Mouse (Mus musculus) limb, embryonic 11.5 days (tissue): ENCODE data around the gene Dpf1. TPM values are rescaled to one million over a fixed set of nuclear protein-coding genes. Genes with fewer than 3 reads are reported as not detected.

Experiments
- ATAC-seq: fragments of 200-750 bp; cut with Nextera tagmentation; 2 replicates; pipeline ENCODE4 v1.8.0; 2017; ENCODE audit warnings: low read depth; ENCODE audit not compliant: insufficient number of reproducible peaks, low FRiP score, low TSS enrichment
- DNase-seq: peaks from one replicate; pipeline ENCODE4 v3.0.0-alpha.2; 2015; ENCODE audit warnings: low spot score
- H3K27ac ChIP-seq: fragments of 300-500 bp; sonication (generic); replicated peaks from 2 replicates; pipeline ENCODE4 v1.5.1; 2014; ENCODE audit warnings: low read depth, mild to moderate bottlenecking, low read length
- H3K27me3 ChIP-seq: fragments of 300-500 bp; sonication (generic); 2 replicates; pipeline ENCODE4 v1.6.1; 2014; ENCODE audit warnings: mild to moderate bottlenecking, low read length, mixed read lengths; ENCODE audit not compliant: control insufficient read depth, insufficient read depth
- H3K36me3 ChIP-seq: fragments of 300-500 bp; sonication (generic); 2 replicates; pipeline ENCODE4 v1.6.1; 2014; ENCODE audit warnings: mild to moderate bottlenecking, low read length, moderate library complexity, mixed read lengths; ENCODE audit not compliant: control insufficient read depth, insufficient read depth
- H3K4me1 ChIP-seq: fragments of 300-500 bp; sonication (generic); 2 replicates; pipeline ENCODE4 v1.6.1; 2014; ENCODE audit warnings: low read length, mixed read lengths; ENCODE audit not compliant: control insufficient read depth, insufficient read depth
- H3K4me2 ChIP-seq: fragments of 300-500 bp; sonication (generic); 2 replicates; pipeline ENCODE4 v1.6.1; 2014; ENCODE audit warnings: low read depth, mild to moderate bottlenecking, moderate library complexity; ENCODE audit not compliant: severe bottlenecking
- H3K4me3 ChIP-seq: fragments of 300-500 bp; sonication (generic); 2 replicates; pipeline ENCODE4 v1.5.1; 2014; ENCODE audit warnings: low read depth, low read length
- H3K9ac ChIP-seq: fragments of 300-500 bp; sonication (generic); 2 replicates; pipeline ENCODE4 v1.6.1; 2014; ENCODE audit warnings: mild to moderate bottlenecking, low read length
- H3K9me3 ChIP-seq: fragments of 300-500 bp; sonication (generic); 2 replicates; pipeline ENCODE4 v1.6.1; 2016; ENCODE audit warnings: low read length; ENCODE audit not compliant: control insufficient read depth
- WGBS: fragments of 180-500 bp; shearing (Covaris S2); extraction: QIAGEN DNeasy Blood & Tissue Kit; methylation state at CpG from one replicate; pipeline ENCODE4 v1.1.7; 2014; 5-methylcytosine and 5-hydroxymethylcytosine counted together
- polyA plus RNA-seq: library from polyadenylated mRNA; unstranded; fragments of >200 nt; fragmentation: Nextera tagmentation; extraction: Ambion mirVana; gene quantifications from 2 replicates; pipeline ENCODE4 v1.2.1, GENCODE M21; 2014

Dpf1 gene
- polyA plus RNA-seq, 1 experiment from 2014 or later: 35.2 TPM

GRCm38 (mm10) chr7:29319337-29320307 lies 15.9 kb downstream of the Dpf1 start:
- Histone ChIP-seq H3K4me1 (peaks cover 63% of the 10 kb centered on the region), H3K27me3 (no peaks in the 10 kb centered on the region), H3K9me3 (no peaks in the 10 kb centered on the region), H3K36me3 (peaks cover 2% of the 10 kb centered on the region; the same call in 1 of the 2 replicates), H3K9ac (no peak overlapping the region), H3K4me2 (peak overlapping the region; percentile 32), H3K27ac (peak overlapping the region; percentile 90), H3K4me3 (peak overlapping the region; percentile 16; the same call in 1 of the 2 replicates)
- DNase-seq: peak; percentile 79
- no peak for ATAC-seq
- WGBS: 6% methylated on average over 19 of the region's 19 CpGs

GRCm38 (mm10) chr7:29327087-29327486 lies 23.3 kb downstream of the Dpf1 start:
- Histone ChIP-seq H3K36me3 (peaks cover 4% of the 10 kb centered on the region; the same call in 1 of the 2 replicates), H3K27me3 (no peaks in the 10 kb centered on the region), H3K9me3 (no peaks in the 10 kb centered on the region), H3K4me3 (no peak overlapping the region), H3K4me1 (peaks cover under 1% of the 10 kb centered on the region; the same call in 1 of the 2 replicates), H3K4me2 (no peak overlapping the region), H3K27ac (no peak overlapping the region), H3K9ac (no peak overlapping the region)
- 76% methylated on average over 6 of the region's 6 CpGs for WGBS
- DNase-seq (no peak), ATAC-seq (no peak)

GRCm38 (mm10) chr7:29328984-29329383 lies 25.2 kb downstream of the Dpf1 start:
- no peak overlapping the region for H3K27ac ChIP-seq
- ATAC-seq (no peak), DNase-seq (no peak)
- H3K9ac ChIP-seq: no peak overlapping the region
- H3K4me2 ChIP-seq: no peak overlapping the region
- 93% methylated on average over 16 of the region's 16 CpGs for WGBS
- no peak overlapping the region for H3K4me3 ChIP-seq
- no peaks in the 10 kb centered on the region for H3K9me3 ChIP-seq
- H3K36me3 ChIP-seq: peaks cover 2% of the 10 kb centered on the region; the same call in 1 of the 2 replicates
- H3K27me3 ChIP-seq: no peaks in the 10 kb centered on the region
- H3K4me1 ChIP-seq: no peaks in the 10 kb centered on the region

GRCm38 (mm10) chr7:29334156-29334555 lies 30.4 kb downstream of the Dpf1 start:
- no peak for ATAC-seq

GRCm38 (mm10) chr7:29335276-29335675 lies 31.5 kb downstream of the Dpf1 start:
- Histone ChIP-seq H3K27ac (no peak overlapping the region), H3K9ac (no peak overlapping the region), H3K4me1 (no peaks in the 10 kb centered on the region), H3K4me3 (no peak overlapping the region), H3K27me3 (no peaks in the 10 kb centered on the region), H3K9me3 (no peaks in the 10 kb centered on the region), H3K4me2 (no peak overlapping the region), H3K36me3 (no peaks in the 10 kb centered on the region)
- no peak for DNase-seq
- ATAC-seq: no peak

More at GRCm38 (mm10) chr7:29334156-29334555, 30.4 kb downstream of the Dpf1 start:
- Histone ChIP-seq H3K4me3 (no peak overlapping the region), H3K9ac (no peak overlapping the region), H3K36me3 (no peaks in the 10 kb centered on the region; the same call in 1 of the 2 replicates), H3K27ac (no peak overlapping the region), H3K9me3 (no peaks in the 10 kb centered on the region), H3K4me1 (no peaks in the 10 kb centered on the region), H3K27me3 (no peaks in the 10 kb centered on the region), H3K4me2 (no peak overlapping the region)
- DNase-seq: no peak
- 71% methylated on average over 7 of the region's 7 CpGs for WGBS

GRCm38 (mm10) chr7:29335841-29336671 lies 32.3 kb downstream of the Dpf1 start:
- no peak overlapping the region for H3K4me2 ChIP-seq
- H3K4me3 ChIP-seq: no peak overlapping the region
- no peaks in the 10 kb centered on the region for H3K9me3 ChIP-seq
- no peak overlapping the region for H3K27ac ChIP-seq
- H3K36me3 ChIP-seq: no peaks in the 10 kb centered on the region
- ATAC-seq (no peak), DNase-seq (no peak)
- H3K9ac ChIP-seq: no peak overlapping the region
- WGBS: 87% methylated on average over 6 of the region's 6 CpGs
- no peaks in the 10 kb centered on the region for H3K4me1 ChIP-seq
- H3K27me3 ChIP-seq: no peaks in the 10 kb centered on the region

GRCm38 (mm10) chr7:29336795-29337319 lies 33.1 kb downstream of the Dpf1 start:
- DNase-seq (no peak), ATAC-seq (no peak)
- H3K4me3 ChIP-seq: no peak overlapping the region
- H3K9ac ChIP-seq: no peak overlapping the region
- no peak overlapping the region for H3K4me2 ChIP-seq
- no peaks in the 10 kb centered on the region for H3K4me1 ChIP-seq
- H3K27ac ChIP-seq: no peak overlapping the region
- H3K9me3 ChIP-seq: no peaks in the 10 kb centered on the region
- WGBS: 71% methylated on average over 9 of the region's 9 CpGs
- H3K27me3 ChIP-seq: no peaks in the 10 kb centered on the region
- H3K36me3 ChIP-seq: no peaks in the 10 kb centered on the region

- no peak for DNase-seq
- H3K27me3 ChIP-seq: no peaks in the 10 kb centered on the region
- H3K9ac ChIP-seq: no peak overlapping the region
- H3K4me2 ChIP-seq: no peak overlapping the region
- H3K27ac ChIP-seq: no peak overlapping the region
- no peak for ATAC-seq
- H3K4me1 ChIP-seq: no peaks in the 10 kb centered on the region
- 88% methylated on average over 2 of the region's 2 CpGs for WGBS
- no peaks in the 10 kb centered on the region for H3K36me3 ChIP-seq
- H3K4me3 ChIP-seq: no peak overlapping the region
- no peaks in the 10 kb centered on the region for H3K9me3 ChIP-seq
Observed at GRCm38 (mm10) chr7:29337766-29338165, 34.0 kb downstream of the Dpf1 start.
